Mouse (Mus musculus): ENCODE measurements around the gene Pgls. TPM values are rescaled to one million over a fixed set of nuclear protein-coding genes. Genes with fewer than 3 reads are reported as not detected.

Gene Pgls
- total RNA-seq, 2 experiments from 2014 or later, result 54.4 to 55.4 TPM

GRCm38 (mm10) chr8:71629781-71630212, 37.8 kb downstream of the Pgls start:
- DNase-seq (ENCODE audit: low spot score in 2 of 2), result no peak
- intact Hi-C loops (cut with DNase I), result loop anchor here (1.0 kb wide), 1 partner anchor 18 kb away; no protein-coding TSS in a partner anchor

GRCm38 (mm10) chr8:71630761-71631160, 38.8 kb downstream of the Pgls start:
- DNase-seq (ENCODE audit: low spot score in 2 of 2), result no peak
- intact Hi-C loops (cut with DNase I), result no loop called here

- DNase-seq (ENCODE audit: low spot score in 2 of 2), result no peak
- intact Hi-C loops (cut with DNase I), result no loop called here
These were observed 39.9 kb downstream of the Pgls start for GRCm38 (mm10) chr8:71631897-71632296.

GRCm38 (mm10) chr8:71633164-71633563, 41.2 kb downstream of the Pgls start:
- intact Hi-C loops (cut with DNase I), result no loop called here
- DNase-seq (ENCODE audit: low spot score in 2 of 2), result no peak

- no peak for DNase-seq (ENCODE audit: low spot score in 2 of 2)
- intact Hi-C loops (cut with DNase I), result no loop called here
These were observed 42.1 kb downstream of the Pgls start for GRCm38 (mm10) chr8:71633981-71634667.

- DNase-seq (ENCODE audit: low spot score in 2 of 2), result no peak
- intact Hi-C loops (cut with DNase I), result no loop called here
These were observed 45.4 kb downstream of the Pgls start for GRCm38 (mm10) chr8:71637149-71638095.

- intact Hi-C loops (cut with DNase I), result no loop called here
- no peak for DNase-seq (ENCODE audit: low spot score in 2 of 2)
These were observed 46.3 kb downstream of the Pgls start for GRCm38 (mm10) chr8:71638321-71638720.

GRCm38 (mm10) chr8:71639318-71639717, 47.3 kb downstream of the Pgls start:
- DNase-seq (ENCODE audit: low spot score in 2 of 2), result no peak
- intact Hi-C loops (cut with DNase I), result no loop called here

GRCm38 (mm10) chr8:71645510-71645909, 53.5 kb downstream of the Pgls start:
- DNase-seq (ENCODE audit: low spot score in 2 of 2), result no peak
- intact Hi-C loops (cut with DNase I), result no loop called here

Small RNAs within 50 kb of the gene (microRNA-seq; reads per million reads assigned to microRNA genes)
- gene Mir6769b, result 23.0 to 34.7 reads per million in 2 experiments

Other genes starting within 250 kb of the Pgls start
- gene Use1, start 225.3 kb upstream of the Pgls start, total RNA-seq (2021), result 10 to 100 TPM; 84.5 to 94.0 TPM
- 10 to 100 TPM; 20.2 TPM for gene Ocel1, start 220.9 kb upstream of the Pgls start, total RNA-seq (2021)
- gene Nr2f6, start 210.2 kb upstream of the Pgls start, total RNA-seq (2021), result 10 to 100 TPM; 32.2 to 34.2 TPM
- 1 to 10 TPM; 5.9 to 7.2 TPM for gene Ushbp1, start 196.4 kb upstream of the Pgls start, total RNA-seq (2021)
- gene Babam1, start 195.3 kb upstream of the Pgls start, total RNA-seq (2021), result 10 to 100 TPM; 87.1 to 91.0 TPM
- gene Ankle1, start 186.2 kb upstream of the Pgls start, total RNA-seq (2021), result under 1 TPM; 0.29 to 0.38 TPM
- gene Abhd8, start 128.5 kb upstream of the Pgls start, total RNA-seq (2021), result 100 to 1,000 TPM; 225 to 230 TPM
- gene Mrpl34, start 127.2 kb upstream of the Pgls start, total RNA-seq (2021), result 10 to 100 TPM; 75.5 to 79.8 TPM
- gene Dda1, start 123.0 kb upstream of the Pgls start, total RNA-seq (2021), result 100 to 1,000 TPM in 1 of 2 experiments, 10 to 100 TPM in 1; 96.0 to 106 TPM
- 10 to 100 TPM; 68.7 to 74.9 TPM for gene Ano8, start 106.2 kb upstream of the Pgls start, total RNA-seq (2021)
- gene Gtpbp3, start 104.1 kb upstream of the Pgls start, total RNA-seq (2021), result 10 to 100 TPM; 29.8 to 30.8 TPM
- gene Plvap, start 80.4 kb upstream of the Pgls start, total RNA-seq (2021), result 1 to 10 TPM; 6.6 to 7.6 TPM
- gene Ccdc194, start 66.5 kb upstream of the Pgls start, total RNA-seq (2021), result not detected
- 1 to 10 TPM; 2.8 to 4.2 TPM for gene Bst2, start 54.7 kb upstream of the Pgls start, total RNA-seq (2021)
- gene Mvb12a, start 49.3 kb upstream of the Pgls start, total RNA-seq (2021), result 10 to 100 TPM; 32.9 to 38.5 TPM
- under 1 TPM in 1 of 2 experiments, not detected in 1; 0.22 TPM for gene Tmem221, start 33.3 kb upstream of the Pgls start, total RNA-seq (2021)
- under 1 TPM in 1 of 2 experiments, not detected in 1; 0.15 TPM for gene Nxnl1, start 25.6 kb upstream of the Pgls start, total RNA-seq (2021)
- 10 to 100 TPM; 82.0 to 84.3 TPM for gene Slc27a1, start 23.3 kb upstream of the Pgls start, total RNA-seq (2021)
- 1 to 10 TPM; 3.3 TPM for gene Fam129c, start 5.5 kb downstream of the Pgls start, total RNA-seq (2021)
- gene Colgalt1, start 18.8 kb downstream of the Pgls start, total RNA-seq (2021), result 10 to 100 TPM; 59.4 to 64.7 TPM
- gene Unc13a, start 79.6 kb downstream of the Pgls start, total RNA-seq (2021), result 100 to 1,000 TPM; 299 to 337 TPM
- gene Jak3, start 84.1 kb downstream of the Pgls start, total RNA-seq (2021), result 1 to 10 TPM; 5.6 to 6.4 TPM
- 1 to 10 TPM; 1.8 to 2.8 TPM for gene Insl3, start 97.0 kb downstream of the Pgls start, total RNA-seq (2021)
- gene B3gnt3, start 109.6 kb downstream of the Pgls start, total RNA-seq (2021), result under 1 TPM; 0.44 to 0.49 TPM
- gene Fcho1, start 133.5 kb downstream of the Pgls start, total RNA-seq (2021), result 100 to 1,000 TPM; 152 to 156 TPM